Mouse (Mus musculus): Measurements from ENCODE around the gene Acsl5. TPM values are rescaled to one million over a fixed set of nuclear protein-coding genes. Genes with fewer than 3 reads are reported as not detected.

Gene Acsl5
- polyA plus RNA-seq, 1 experiment: 30.2 TPM

DNA sequence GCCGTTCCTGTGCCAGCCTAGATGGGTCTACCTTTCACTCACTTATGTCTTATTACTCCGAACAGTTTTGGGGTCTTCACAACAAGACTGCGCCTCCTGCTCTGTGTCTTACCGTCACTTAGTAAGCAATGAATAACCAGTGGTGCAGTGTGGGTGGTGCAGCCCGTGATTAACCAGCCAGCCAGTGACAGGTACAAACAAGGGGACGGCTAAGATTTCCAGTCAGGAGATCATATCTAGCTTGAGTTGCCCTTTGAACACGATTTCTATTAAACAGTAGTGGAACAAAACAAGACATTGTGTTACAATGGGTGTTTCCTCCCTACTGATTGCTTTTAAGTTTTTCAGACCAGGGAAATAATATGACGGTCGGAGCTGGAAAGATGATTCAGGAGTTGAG, 91.5 kb downstream of the Acsl5 start:
- H3K79me3 ChIP-seq (ENCODE audit: low read depth): no peaks in the 10 kb centered on the region
- H3K36me3 ChIP-seq (ENCODE audit: control insufficient read depth, insufficient read depth): no peaks in the 10 kb centered on the region
- TF ChIP-seq FOSL1 (IDR thresholded peaks at IDR 0.05; ENCODE audit: insufficient read depth, low read length, poor library complexity, severe bottlenecking) (no peak), MYOD1 (IDR thresholded peaks at IDR 0.05; ENCODE audit: control insufficient read depth, insufficient read length, low read depth) (no peak), CEBPB (IDR thresholded peaks at IDR 0.05; ENCODE audit: low read depth) (no peak), MAX (IDR thresholded peaks at IDR 0.05) (no peak), USF1 (IDR thresholded peaks at IDR 0.05; ENCODE audit: low read depth) (no peak), MYOG (IDR thresholded peaks at IDR 0.05; ENCODE audit: control insufficient read depth, extremely low read depth, insufficient read length) (no peak), CTCF (IDR thresholded peaks at IDR 0.05; ENCODE audit: control insufficient read depth, insufficient read depth, insufficient read length) (no peak)
- no peak overlapping the region for H3ac ChIP-seq (ENCODE audit: control insufficient read depth, insufficient read length, low read depth)
- H3K4me3 ChIP-seq (ENCODE audit: insufficient read depth, poor library complexity, severe bottlenecking): no peak overlapping the region
- H3K27me3 ChIP-seq (ENCODE audit: control insufficient read depth, insufficient read depth, insufficient read length): no peaks in the 10 kb centered on the region
- peaks cover 5% of the 10 kb centered on the region for H3K79me2 ChIP-seq (ENCODE audit: control insufficient read depth, insufficient read depth)

Other genes starting within 250 kb of the Acsl5 start
- 7.0 TPM for gene Gpam, start 124.7 kb upstream of the Acsl5 start, polyA plus RNA-seq (2012; fragmentation: generic; extraction: Trizol)
- not detected for gene Tectb, start 71.2 kb upstream of the Acsl5 start, polyA plus RNA-seq (2012; fragmentation: generic; extraction: Trizol)
- gene Gucy2g, start 10.7 kb upstream of the Acsl5 start, polyA plus RNA-seq (2012; fragmentation: generic; extraction: Trizol): 0.02 TPM
- gene Zdhhc6, start 64.1 kb downstream of the Acsl5 start, polyA plus RNA-seq (2012; fragmentation: generic; extraction: Trizol): 32.6 TPM
- gene Vti1a, start 64.4 kb downstream of the Acsl5 start, polyA plus RNA-seq (2012; fragmentation: generic; extraction: Trizol): 10.4 TPM